Mouse (Mus musculus) spleen, adult 12 weeks (tissue): ENCODE measurements around the gene Rfx8.

Experiments used
- DNase-seq: peaks from one replicate; pipeline ENCODE4 v3.0.0; 2022; ENCODE audit warnings: low spot score

Gene Rfx8

DNA sequence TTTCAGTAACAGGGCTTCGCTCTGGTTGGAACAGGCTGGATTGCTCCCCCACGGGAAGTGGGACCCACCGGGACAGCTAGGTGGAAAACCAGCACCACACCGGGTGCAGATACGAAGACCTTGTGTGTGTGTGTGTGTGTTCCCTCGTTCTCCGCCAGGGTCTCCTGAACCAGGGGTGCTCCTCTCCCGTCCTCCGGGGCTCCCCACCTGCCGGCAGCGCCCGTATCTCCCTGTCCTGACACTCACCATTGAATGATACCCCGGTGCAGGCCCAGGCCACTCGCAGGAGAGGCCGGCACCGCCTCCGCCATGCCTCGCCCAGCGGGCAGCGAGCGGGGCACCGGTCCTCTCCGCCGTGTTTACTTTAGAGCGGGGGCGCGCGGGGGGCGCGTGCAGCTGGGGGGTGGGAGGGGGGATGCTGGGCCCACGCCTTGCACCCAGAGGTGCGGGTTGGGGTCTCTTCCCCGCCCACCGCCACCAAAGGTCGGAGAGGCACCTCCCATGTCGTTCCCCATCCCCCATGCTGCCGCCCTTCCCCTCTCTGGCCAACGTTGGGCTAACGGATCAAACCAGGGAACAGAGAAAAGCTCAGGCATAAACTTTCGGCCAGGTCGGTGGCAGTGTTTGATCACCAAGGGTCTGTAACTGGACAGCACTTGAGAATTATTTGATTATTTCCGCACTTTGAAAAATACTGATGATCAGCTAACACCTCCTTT is at the start of gene Rfx8:
Gene Rfx8, minus strand, starts transcription at position 366 of the 719 bp plus-strand sequence.
- no peak for DNase-seq

DNA sequence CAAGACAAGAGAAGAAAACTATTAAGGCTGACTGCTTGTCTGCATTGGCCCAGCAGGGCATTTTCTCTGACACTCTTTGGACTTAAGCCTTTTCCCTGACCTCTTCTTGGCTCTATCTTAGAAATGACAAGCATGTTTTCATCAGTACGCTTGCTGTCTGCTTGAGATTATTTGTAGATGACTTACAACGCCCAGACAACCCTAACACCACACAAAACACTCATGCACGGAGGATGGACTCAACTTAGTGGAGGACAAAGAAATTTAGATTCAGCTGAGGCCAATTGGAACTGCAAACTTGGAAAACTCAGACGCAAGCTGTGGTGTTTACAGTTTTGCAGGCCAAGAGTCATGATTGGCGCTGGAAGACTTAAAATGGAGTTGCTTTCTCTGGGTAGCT is 49.6 kb upstream of the Rfx8 start:
- no peak for DNase-seq

DNA sequence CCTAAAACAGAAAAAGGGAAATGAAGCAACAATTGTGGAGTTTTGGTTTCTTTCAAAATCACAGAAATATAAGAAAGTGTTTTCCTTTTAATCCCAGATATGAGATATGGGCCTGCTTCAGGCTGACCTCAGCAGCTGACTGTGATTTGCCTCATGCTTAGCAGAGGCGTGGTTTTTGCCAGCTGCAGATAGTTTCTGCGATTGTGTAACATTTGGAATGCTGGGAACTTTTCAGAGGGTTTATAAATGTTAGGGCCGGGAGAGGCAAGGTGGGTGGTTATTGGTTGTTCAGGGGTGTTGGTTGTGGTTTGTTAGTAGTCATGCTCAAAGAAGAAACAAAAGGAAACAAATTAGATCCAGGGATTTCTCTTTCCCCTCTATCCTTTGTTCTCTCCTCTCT is 47.2 kb upstream of the Rfx8 start:
- no peak for DNase-seq

DNA sequence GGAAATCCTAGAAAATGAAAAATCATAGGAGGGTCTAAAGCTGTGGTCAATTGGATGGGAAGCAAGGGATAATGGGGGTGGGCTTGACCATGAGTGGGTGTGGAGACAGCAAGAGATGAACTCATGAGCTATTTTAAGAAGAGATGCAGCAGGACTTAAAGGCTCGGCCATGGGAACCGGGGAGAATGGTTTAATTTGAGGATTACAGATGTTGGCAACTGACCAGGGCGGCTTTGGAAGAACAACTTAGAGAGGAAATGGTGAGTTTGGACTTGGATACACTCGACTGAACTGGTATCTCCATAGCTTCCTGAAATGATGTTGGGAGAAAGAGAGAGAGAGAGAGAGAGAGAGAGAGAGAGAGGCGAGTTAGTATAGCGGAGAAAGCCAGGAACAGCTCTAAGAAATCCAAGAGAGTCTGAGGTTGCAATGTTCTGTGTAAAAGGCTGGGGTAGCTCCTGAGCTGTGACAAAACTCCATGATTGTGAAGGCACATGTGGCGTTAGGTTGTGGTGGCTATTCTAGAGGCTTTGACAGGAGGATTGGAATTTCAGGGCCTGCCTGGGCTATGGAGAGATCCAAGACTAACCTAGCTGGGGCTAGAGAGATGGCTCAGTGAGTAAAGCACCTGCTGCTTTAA is 45.2 kb upstream of the Rfx8 start:
- no peak for DNase-seq

GRCm38 (mm10) chr1:39762025-39762370 is 41.2 kb upstream of the Rfx8 start:
- no peak for DNase-seq

GRCm38 (mm10) chr1:39761211-39762024 is 40.6 kb upstream of the Rfx8 start:
- no peak for DNase-seq

DNA sequence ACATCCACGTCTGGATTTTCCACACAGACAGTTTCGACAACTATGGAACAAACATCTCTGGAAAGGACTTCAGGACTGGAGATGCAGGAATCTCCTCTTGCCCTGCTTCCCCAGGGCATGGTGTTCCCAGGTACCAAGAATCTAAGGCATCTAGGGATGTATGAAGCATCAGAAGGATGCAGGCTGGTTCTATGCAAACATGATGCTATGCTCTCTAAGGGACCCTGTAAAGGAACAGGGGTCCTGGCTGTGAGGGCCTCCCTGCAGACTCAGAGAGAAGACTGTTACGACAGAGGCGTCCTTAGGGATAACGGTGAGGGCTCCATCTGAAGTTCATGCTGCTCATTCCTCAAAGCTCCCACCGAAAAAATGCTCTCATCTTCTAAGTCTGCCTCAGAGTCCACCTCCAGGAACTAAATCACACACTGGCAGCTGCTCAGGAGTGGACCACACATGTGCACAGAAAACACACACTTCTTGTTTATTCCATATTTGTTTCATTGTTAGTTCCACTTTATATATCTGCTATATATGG is 39.5 kb upstream of the Rfx8 start:
- no peak for DNase-seq

GRCm38 (mm10) chr1:39759231-39760175 is 38.7 kb upstream of the Rfx8 start:
- no peak for DNase-seq

GRCm38 (mm10) chr1:39758244-39758643 is 37.4 kb upstream of the Rfx8 start:
- no peak for DNase-seq

GRCm38 (mm10) chr1:39756952-39757351 is 36.2 kb upstream of the Rfx8 start:
- no peak for DNase-seq

- DNase-seq, result no peak
These were observed 33.6 kb upstream of the Rfx8 start for GRCm38 (mm10) chr1:39754224-39754957.

DNA sequence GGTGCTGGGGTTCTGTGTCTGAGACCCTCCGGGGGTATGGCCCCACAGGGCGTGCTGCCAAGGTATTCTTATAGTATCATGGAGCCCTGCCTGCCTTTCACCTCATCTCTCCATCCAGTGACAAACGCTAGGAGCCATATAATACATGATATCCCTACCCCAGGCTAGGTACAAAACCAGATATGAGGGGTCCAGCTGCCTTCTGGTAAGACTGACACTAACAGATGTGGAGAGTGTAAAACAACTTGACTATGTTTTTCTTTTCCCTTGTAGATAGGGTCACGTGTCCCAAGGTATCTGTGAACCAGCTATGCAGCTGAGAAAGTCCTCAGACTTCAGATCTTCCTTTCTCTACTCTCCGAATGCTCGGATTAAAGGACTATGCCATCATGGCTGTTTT is 30.7 kb upstream of the Rfx8 start:
- no peak for DNase-seq

DNA sequence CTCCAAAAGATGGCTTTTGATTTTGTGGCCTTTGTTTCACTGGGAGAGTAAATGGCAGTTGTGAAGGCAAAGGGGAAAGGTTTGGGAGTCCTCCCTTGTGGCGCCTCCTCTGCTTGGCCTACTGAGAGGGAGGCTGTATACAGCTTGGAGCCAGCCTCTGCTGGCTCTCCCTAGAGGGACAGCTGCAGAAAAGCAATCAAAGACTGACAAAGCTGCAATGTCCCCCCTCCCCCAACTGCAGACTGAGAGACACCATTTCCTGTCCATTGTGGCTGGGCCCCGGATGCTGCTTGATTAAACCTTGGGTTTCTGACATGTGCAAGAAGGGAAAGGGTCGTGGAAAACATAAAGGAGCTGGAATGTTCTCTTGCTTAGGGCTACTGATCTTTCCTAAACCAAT is 28.9 kb upstream of the Rfx8 start:
- no peak for DNase-seq

GRCm38 (mm10) chr1:39749214-39749613 is 28.4 kb upstream of the Rfx8 start:
- DNase-seq, result no peak

DNA sequence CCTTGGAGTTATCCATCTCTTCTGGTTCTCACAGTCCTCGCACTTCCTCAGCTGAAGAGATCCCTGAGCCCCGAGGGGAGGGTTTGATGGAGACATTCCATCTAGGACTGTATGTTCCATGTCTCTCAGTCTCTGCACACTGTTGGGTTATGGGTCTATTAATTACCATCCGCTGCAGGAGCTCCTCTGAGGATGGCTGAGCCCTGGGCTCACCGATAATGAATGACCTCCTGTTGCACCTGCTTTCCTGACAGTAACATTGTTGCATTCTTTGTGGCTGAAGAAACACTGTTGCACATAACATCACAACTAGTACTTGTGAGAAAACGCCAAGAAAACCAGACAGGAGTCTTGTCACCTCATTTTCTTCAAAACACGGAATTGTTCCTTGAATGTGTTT is 27.9 kb upstream of the Rfx8 start:
- no peak for DNase-seq

DNA sequence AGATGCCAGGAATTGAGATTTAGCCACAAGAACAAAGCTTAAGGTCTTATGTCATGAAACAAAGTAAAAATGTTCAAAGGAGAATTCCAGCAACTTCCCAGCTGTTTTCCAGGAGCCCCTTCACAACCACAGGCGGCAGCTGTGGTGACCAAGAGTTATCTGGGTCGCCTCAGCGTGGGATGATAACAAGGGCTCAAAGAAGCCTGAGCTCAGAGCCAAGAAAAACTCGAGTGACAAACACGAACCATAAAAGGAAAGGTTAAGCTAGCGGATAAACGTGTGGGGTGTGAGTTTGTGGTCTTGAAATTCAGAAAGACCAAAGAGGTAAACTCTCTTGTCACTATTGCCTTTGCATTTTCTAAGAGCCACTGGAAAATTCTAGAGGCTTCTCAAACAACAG is 25.7 kb upstream of the Rfx8 start:
- no peak for DNase-seq

GRCm38 (mm10) chr1:39740948-39741347 is 20.2 kb upstream of the Rfx8 start:
- no peak for DNase-seq

DNA sequence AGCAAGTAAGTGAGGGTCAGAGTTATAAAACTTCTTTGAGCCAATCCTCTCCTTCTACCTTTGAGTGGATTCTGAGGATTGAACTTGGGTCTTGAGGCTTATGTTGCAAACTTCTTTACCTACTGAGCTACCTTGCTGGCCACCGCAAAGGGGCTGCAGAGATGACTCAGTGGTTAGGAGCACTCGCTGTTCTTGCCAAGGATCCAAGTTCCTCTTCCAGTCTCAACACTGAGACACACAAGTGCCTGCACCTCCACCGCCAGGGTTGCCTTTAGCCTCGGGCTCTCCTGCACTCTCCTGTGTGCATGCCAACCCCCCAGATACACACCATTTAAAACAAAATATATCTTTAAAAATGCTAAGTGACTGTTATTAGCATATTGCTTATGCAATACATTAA is 19.2 kb upstream of the Rfx8 start:
- DNase-seq, result no peak

GRCm38 (mm10) chr1:39735927-39736604 is 15.3 kb upstream of the Rfx8 start:
- no peak for DNase-seq

DNA sequence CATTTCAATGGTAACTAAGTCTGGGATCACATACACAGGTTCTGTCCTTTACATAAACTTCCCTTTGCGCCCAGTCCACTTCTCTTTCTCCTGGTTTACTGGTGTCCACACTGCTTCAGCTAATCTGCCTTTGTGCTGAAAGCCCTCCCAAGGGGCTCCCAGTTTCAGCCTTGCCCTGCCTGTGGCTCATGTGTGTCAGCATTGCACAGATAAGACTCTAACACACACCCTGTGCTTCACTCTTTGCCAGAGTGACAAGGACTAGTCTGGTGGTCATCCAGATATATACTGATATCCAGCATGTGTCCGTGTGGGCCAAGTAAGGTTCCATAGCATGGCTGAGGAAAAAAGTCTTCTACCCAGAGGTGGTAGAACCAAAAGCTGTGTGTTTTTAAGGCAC is 14.7 kb upstream of the Rfx8 start:
- no peak for DNase-seq

- no peak for DNase-seq
These were observed 14.1 kb upstream of the Rfx8 start for GRCm38 (mm10) chr1:39734881-39735280.
